In genomic region chr7:143198443-143198842, GRCm38 (mm10) we compare ENCODE assay signal across 16 mouse cellular contexts.
A peak's percentile ranks its signal among the peaks of the same experiment; 100 is the strongest.
DNase-seq lines count a peak whose midpoint lies in the region; ATAC-seq and TF ChIP-seq lines count a peak whose summit lies in the region.
"Had no signal": no experiment of that assay in that cellular context is flagged by ENCODE, and none has a peak within 500 bp of the region (broad histone marks: within the 10 kb centered on the region; RNA-seq: fewer than 3 reads in every experiment).

No protein-coding gene starts in this region.

- H3K9me3 ChIP-seq in kidney, embryonic 15.5 days (replicated peaks): no peaks in the 10 kb centered on the region
- no peaks in the 10 kb centered on the region for H3K9me3 ChIP-seq in forebrain, postnatal 0 days (ENCODE audit: low read length)
- no peaks in the 10 kb centered on the region for H3K9me3 ChIP-seq in midbrain, embryonic 11.5 days (ENCODE audit: control insufficient read depth, low read length)
- no peaks in the 10 kb centered on the region for H3K9me3 ChIP-seq in neural tube, embryonic 13.5 days
- H3K9me3 ChIP-seq: G1E; heart, embryonic 15.5 days; intestine, embryonic 15.5 days; limb, embryonic 10.5 days had no signal

- H3K36me3 ChIP-seq in kidney, embryonic 15.5 days: no peaks in the 10 kb centered on the region
- H3K36me3 ChIP-seq in forebrain, postnatal 0 days (ENCODE audit: insufficient read depth): no peaks in the 10 kb centered on the region
- H3K36me3 ChIP-seq in midbrain, embryonic 11.5 days (ENCODE audit: control insufficient read depth, insufficient read depth, low read length): no peaks in the 10 kb centered on the region
- no peaks in the 10 kb centered on the region for H3K36me3 ChIP-seq in neural tube, embryonic 13.5 days
- H3K36me3 ChIP-seq: G1E; intestine, embryonic 15.5 days; limb, embryonic 10.5 days had no signal

- TF ChIP-seq CTCF in forebrain, postnatal 0 days (IDR thresholded peaks at IDR 0.05; ENCODE audit: low read depth): no peak

- H3K9ac ChIP-seq in kidney, embryonic 15.5 days: no peak overlapping the region
- no peak overlapping the region for H3K9ac ChIP-seq in forebrain, postnatal 0 days
- H3K9ac ChIP-seq in midbrain, embryonic 11.5 days (ENCODE audit: low read length): no peak overlapping the region
- 0 out of 2 replicates have a peak overlapping the region, but pooled peaks have one; percentile 31 for H3K9ac ChIP-seq in neural tube, embryonic 13.5 days
- H3K9ac ChIP-seq: heart, embryonic 15.5 days; intestine, embryonic 15.5 days; liver, embryonic 14.5 days had no signal

- peak; percentile 1 for DNase-seq in kidney, adult 18-20 months
- no peak for DNase-seq in forebrain, postnatal 0 days
- no peak for DNase-seq in midbrain, embryonic 11.5 days (ENCODE audit: low spot score, missing footprints)
- no peak for DNase-seq in adrenal gland, postnatal 14 days
- no peak for DNase-seq in cerebellum, adult 8-10 months
- DNase-seq in lung, postnatal 10 days: no peak
- DNase-seq: kidney, postnatal 14 days; lung, postnatal 36 days; right cerebral cortex, adult 18-20 months had no signal

- H3K27ac ChIP-seq in kidney, embryonic 15.5 days: no peak overlapping the region
- no peak overlapping the region for H3K27ac ChIP-seq in forebrain, postnatal 0 days (ENCODE audit: low read depth, low read length)
- no peak overlapping the region for H3K27ac ChIP-seq in midbrain, embryonic 11.5 days (ENCODE audit: low read depth, low read length)
- H3K27ac ChIP-seq in neural tube, embryonic 13.5 days (replicated peaks): 0 out of 2 replicates have a peak overlapping the region, but pooled peaks have one; percentile 28
- H3K27ac ChIP-seq: heart, embryonic 15.5 days; intestine, embryonic 15.5 days; limb, embryonic 10.5 days; liver, embryonic 14.5 days had no signal

- 0 out of 2 replicates have a peak, but pooled peaks cover 5% of the 10 kb centered on the region for H3K4me1 ChIP-seq in kidney, embryonic 15.5 days
- H3K4me1 ChIP-seq in forebrain, postnatal 0 days (ENCODE audit: insufficient read depth): peaks cover 4% of the 10 kb centered on the region; the same call in 1 of the 2 replicates
- H3K4me1 ChIP-seq in midbrain, embryonic 11.5 days (ENCODE audit: control insufficient read depth, insufficient read depth, low read length): peaks cover 7% of the 10 kb centered on the region; the same call in 1 of the 2 replicates
- H3K4me1 ChIP-seq in neural tube, embryonic 13.5 days (replicated peaks): peaks cover 19% of the 10 kb centered on the region
- H3K4me1 ChIP-seq: intestine, embryonic 15.5 days; limb, embryonic 10.5 days had no signal

- ATAC-seq in kidney, embryonic 15.5 days (replicated peaks; ENCODE audit: low FRiP score): no peak
- ATAC-seq in forebrain, postnatal 0 days: peak; percentile 25; the same call in 1 of the 2 replicates
- peak; percentile 46; the same call in 1 of the 2 replicates for ATAC-seq in midbrain, embryonic 11.5 days (ENCODE audit: low FRiP score)
- ATAC-seq in neural tube, embryonic 13.5 days (ENCODE audit: low read depth): no peak; the same call in none of the 2 replicates
- ATAC-seq: intestine, embryonic 15.5 days had no signal

- WGBS in kidney, embryonic 15.5 days: 61% methylated on average over 7 of the region's 7 CpGs
- 16% methylated on average over 7 of the region's 7 CpGs for WGBS in forebrain, postnatal 0 days
- 54% methylated on average over 7 of the region's 7 CpGs for WGBS in midbrain, embryonic 11.5 days
- WGBS in neural tube, embryonic 13.5 days: 33% methylated on average over 7 of the region's 7 CpGs

- no peaks in the 10 kb centered on the region for H3K27me3 ChIP-seq in kidney, embryonic 15.5 days
- no peaks in the 10 kb centered on the region for H3K27me3 ChIP-seq in forebrain, postnatal 0 days (ENCODE audit: insufficient read depth, low read length)
- no peaks in the 10 kb centered on the region for H3K27me3 ChIP-seq in midbrain, embryonic 11.5 days (ENCODE audit: control insufficient read depth, insufficient read depth, low read length)
- no peaks in the 10 kb centered on the region for H3K27me3 ChIP-seq in neural tube, embryonic 13.5 days
- H3K27me3 ChIP-seq: heart, embryonic 15.5 days; intestine, embryonic 15.5 days had no signal

- H3K4me2 ChIP-seq in kidney, embryonic 15.5 days: no peak overlapping the region
- peak overlapping the region; percentile 33 for H3K4me2 ChIP-seq in forebrain, postnatal 0 days (ENCODE audit: low read depth)
- H3K4me2 ChIP-seq in midbrain, embryonic 11.5 days: peak overlapping the region; percentile 27; the same call in 1 of the 2 replicates
- peak overlapping the region; percentile 32 for H3K4me2 ChIP-seq in neural tube, embryonic 13.5 days
- H3K4me2 ChIP-seq: heart, embryonic 15.5 days; intestine, embryonic 15.5 days had no signal

- no peak overlapping the region for H3K4me3 ChIP-seq in kidney, embryonic 15.5 days (replicated peaks)
- no peak overlapping the region for H3K4me3 ChIP-seq in forebrain, postnatal 0 days (ENCODE audit: low read depth, low read length)
- H3K4me3 ChIP-seq in midbrain, embryonic 11.5 days (ENCODE audit: low read depth, low read length): no peak overlapping the region
- H3K4me3 ChIP-seq in neural tube, embryonic 13.5 days: no peak overlapping the region
- H3K4me3 ChIP-seq: heart, embryonic 15.5 days; intestine, embryonic 15.5 days; limb, embryonic 10.5 days had no signal

Comparison
In these comparisons a context has a peak if more than half of its experiments do, and no peak if none do; other contexts are left out.
1. ATAC-seq: peak in forebrain, postnatal 0 days (single experiment) and midbrain, embryonic 11.5 days (single experiment); none in kidney, embryonic 15.5 days (single experiment) and neural tube, embryonic 13.5 days (single experiment).